Mouse (Mus musculus): ENCODE data around the gene Rfc2.

DNA sequence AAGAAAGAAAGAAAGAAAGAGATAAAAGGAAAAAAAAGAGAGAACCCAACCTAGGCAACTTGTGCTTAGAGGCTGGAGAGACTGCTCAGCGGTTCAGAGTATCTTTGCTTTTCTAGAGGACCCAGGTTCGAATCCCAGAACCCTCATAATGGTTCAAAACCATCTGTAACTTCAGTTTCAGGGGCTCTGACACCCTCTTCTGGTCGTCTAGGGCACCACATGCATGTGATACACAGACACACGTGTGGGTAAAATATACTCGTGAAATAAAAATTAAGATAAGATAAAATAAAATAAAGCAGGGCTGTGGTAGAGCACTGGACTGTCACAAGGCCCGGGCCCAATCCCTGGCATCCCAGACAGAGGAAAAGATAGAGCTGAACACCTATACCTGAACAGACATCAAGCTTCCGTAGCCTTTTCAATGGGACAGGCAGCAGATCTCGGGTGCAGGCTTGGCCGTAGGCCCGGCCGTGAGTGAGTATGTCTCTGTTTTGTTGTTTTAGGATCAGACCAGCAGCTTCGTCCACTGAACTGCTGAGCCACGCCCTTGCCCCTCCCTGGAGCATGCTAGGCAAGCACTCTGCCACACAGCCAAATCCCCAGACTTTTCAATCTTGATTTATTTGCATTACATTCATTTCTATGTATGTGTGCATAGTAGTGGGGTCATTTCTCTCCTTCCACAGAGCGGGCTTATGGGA is 4.5 kb upstream of the Rfc2 start:
- no peak for TF ChIP-seq CTCF (IDR thresholded peaks at IDR 0.05; ENCODE audit: extremely low read depth, insufficient read depth, low read length)
- TF ChIP-seq POLR2A (IDR thresholded peaks at IDR 0.05; ENCODE audit: extremely low read depth, insufficient read depth, low read length): no peak

Data from cortical plate, adult 2 months (tissue).